Mouse (Mus musculus) thymus, postnatal 0 days (tissue): Measurements from ENCODE around the gene Rnf20. TPM values are rescaled to one million over a fixed set of nuclear protein-coding genes. Genes with fewer than 3 reads are reported as not detected.

Source experiments
- DNase-seq: peaks from one replicate; pipeline ENCODE4 v3.0.0-alpha.2; 2015; ENCODE audit warnings: low spot score
- polyA plus RNA-seq: library from polyadenylated mRNA; unstranded; fragments of >200 nt; fragmentation: Nextera tagmentation; extraction: Ambion mirVana; gene quantifications from 2 replicates; pipeline ENCODE4 v1.2.1, GENCODE M21; 2015

Gene Rnf20
- polyA plus RNA-seq, 1 experiment from 2014 or later = 38.6 TPM

GRCm38 (mm10) chr4:49659421-49659820, 27.6 kb downstream of the Rnf20 start:
- DNase-seq = no peak

DNA sequence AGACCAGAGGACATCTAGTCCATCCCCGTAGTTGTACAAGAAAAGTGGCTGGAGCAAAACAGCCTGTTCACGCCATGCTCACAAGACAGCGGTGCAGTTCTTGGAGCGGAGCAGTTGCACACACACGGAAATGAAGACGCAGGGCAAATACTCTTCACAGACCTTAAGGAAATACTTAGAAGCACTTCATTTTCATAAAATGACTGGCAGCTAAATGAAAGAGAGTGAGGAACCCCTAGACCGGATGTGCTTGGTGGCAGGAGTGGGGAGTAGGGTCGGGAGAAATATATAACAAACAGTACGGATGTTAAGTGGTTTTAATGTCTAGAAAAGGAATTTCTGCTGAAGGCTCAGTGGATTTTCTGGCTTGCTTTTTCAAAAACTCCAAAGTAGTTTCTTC, 29.9 kb downstream of the Rnf20 start:
- no peak for DNase-seq

GRCm38 (mm10) chr4:49662231-49662630, 30.4 kb downstream of the Rnf20 start:
- DNase-seq = no peak

DNA sequence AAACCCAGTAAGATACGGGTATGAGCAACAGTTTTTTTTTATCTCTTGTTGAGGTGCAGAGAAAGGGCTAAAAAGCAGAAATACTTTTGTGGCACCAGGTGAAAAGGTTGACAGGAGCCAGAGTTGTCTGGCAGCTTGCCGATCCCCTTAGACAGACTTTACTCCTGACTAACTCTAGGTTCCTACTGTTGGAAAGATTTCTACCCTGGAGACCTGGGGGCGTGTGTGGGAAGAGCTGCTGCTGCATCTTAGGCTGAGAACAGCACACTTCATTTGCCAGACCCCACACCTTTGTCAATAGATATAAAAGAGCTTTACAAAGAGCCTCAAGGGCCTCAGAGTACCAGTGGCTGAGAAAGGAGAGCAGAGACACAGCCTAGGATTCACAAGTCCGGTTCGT, 33.0 kb downstream of the Rnf20 start:
- no peak for DNase-seq

DNA sequence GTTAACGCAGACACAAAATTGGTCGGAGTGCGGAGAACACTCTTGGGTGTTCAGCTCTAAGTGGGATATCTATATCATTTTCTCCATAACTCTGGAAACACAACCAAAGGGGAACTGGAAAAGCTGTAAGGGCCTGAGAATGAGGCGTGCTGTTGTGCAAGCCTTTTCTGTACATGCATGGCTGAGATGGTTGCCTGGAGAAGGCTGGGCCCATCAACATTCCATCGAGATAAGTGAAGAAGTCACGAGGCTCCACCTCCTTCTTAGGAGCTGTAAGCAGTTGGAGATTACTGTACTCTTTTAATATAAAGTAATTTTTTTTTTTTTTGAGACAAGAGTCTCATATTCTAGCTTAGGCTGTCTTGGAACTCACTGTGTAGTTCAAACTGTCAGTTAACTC, 44.3 kb downstream of the Rnf20 start:
- DNase-seq = no peak

- no peak for DNase-seq
Observed at GRCm38 (mm10) chr4:49676790-49677189, 45.0 kb downstream of the Rnf20 start.

DNA sequence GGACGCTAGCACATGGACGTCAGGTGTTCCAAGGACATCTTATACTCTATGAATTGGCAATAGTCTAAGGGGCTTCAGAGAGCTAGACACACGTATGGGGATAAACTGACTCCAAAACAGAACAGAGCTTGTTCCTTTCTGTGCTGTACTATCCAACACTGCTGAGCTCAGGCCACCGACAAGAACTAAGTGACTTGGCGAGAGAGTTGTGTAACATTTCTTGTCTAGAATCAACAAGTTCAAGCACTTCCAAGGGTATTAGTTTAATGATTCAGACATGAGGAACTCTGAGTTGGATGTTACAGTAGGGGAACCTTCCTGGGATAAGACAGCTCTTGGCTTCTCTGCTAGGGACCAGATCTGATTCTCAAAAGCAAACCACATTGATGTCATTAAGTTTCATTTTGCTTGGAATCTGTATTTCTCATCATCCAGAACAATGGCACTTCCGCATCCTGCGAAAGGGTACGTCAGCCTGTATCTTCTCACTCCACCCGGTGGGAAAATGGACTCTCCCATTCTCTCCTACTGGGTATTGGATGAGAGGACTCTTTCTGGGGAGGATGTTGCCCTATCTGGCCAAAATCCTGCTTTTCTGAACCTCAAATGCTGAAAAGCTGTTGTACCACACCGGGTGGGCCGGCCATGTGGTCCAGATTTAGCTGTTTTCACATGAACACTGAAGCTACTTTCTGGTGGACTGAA, 48.5 kb downstream of the Rnf20 start:
- DNase-seq = no peak

DNA sequence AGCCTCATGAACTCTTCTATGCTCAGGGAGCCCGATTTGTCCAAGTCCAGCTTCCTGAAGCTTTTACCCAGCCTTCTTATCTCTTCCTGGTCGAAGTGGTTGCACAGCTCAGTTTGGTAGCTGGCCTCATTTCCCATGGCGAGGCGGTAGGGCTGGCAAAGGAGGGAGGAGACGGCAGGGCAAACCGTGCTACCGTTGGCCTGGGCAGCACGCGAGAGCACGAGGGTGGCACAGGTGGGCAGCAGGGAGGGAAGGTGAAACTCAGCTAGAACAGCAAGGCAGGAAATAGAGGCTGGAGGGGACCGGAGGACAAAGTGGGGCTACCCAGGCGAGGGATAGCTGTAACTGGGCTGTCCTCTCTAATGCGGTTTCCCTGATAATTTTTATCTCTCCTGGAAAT, 50.0 kb downstream of the Rnf20 start, which contains the start of gene Ppp3r2:
Ppp3r2 (minus strand) TSS at position 213 of the 400 bp plus-strand sequence.
- no peak for DNase-seq

GRCm38 (mm10) chr4:49688594-49689288, 56.9 kb downstream of the Rnf20 start:
- DNase-seq = peak; percentile 35

DNA sequence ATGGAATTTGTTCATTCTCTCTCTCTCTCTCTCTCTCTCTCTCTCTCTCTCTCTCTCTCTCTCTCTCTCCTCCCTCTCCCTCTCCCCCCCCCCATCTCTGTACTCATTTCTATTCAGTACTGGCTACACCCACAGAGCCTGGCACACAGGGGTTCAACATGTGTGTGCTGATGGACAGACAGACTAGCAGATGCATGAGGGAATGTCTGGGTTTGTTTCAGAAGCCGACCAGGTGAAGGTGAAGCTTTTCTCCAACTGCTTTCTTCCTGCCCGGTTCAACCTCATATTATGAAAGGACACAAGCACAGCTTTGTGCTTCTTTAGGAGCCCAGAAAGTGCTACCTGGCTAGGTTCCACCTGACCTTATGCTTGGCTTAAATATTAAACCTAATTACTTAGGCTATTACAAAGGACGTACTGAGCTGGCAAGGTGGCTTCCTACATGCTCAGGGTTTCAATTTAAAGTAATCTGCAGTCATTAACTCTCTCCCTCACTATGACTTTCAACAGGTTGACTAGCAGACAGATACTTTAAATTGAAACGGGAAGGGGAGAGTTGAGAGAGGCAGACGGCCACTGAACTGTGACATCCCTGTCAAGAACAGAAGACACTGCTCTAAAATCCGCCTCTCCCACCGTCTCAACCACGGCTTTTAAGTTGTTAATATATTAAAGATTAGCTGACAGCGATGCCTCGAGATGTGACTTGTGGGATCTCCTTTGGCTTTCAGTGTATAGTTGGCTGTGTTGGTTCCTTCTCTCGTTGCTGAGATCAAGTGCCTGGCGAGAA, 59.8 kb downstream of the Rnf20 start:
- DNase-seq = no peak

Other genes starting within 250 kb of the Rnf20 start
- not detected in 2 replicates for gene Acnat2, start 223.9 kb upstream of the Rnf20 start, polyA plus RNA-seq
- gene Acnat1, start 158.1 kb upstream of the Rnf20 start, polyA plus RNA-seq = 0.31 and 0.37 TPM in 2 replicates
- gene Baat, start 125.4 kb upstream of the Rnf20 start, polyA plus RNA-seq = 0.10 TPM in 1 of 2 replicates, not detected in the other
- 48.8 and 49.7 TPM in 2 replicates for gene Mrpl50, start 110.9 kb upstream of the Rnf20 start, polyA plus RNA-seq
- 5.7 and 5.9 TPM in 2 replicates for gene Zfp189, start 110.8 kb upstream of the Rnf20 start, polyA plus RNA-seq
- gene Aldob, start 82.5 kb upstream of the Rnf20 start, polyA plus RNA-seq = 0.84 and 1.4 TPM in 2 replicates
- gene Tmem246, start 34.1 kb upstream of the Rnf20 start, polyA plus RNA-seq = 4.0 and 4.4 TPM in 2 replicates
- not detected in 2 replicates for gene Ppp3r2, start 50.0 kb downstream of the Rnf20 start, polyA plus RNA-seq
- 0.04 and 0.10 TPM in 2 replicates for gene Grin3a, start 213.7 kb downstream of the Rnf20 start, polyA plus RNA-seq